Mouse (Mus musculus) CH12.LX (cell line): ENCODE data around the gene Sde2. TPM values are rescaled to one million over a fixed set of nuclear protein-coding genes. Genes with fewer than 3 reads are reported as not detected.
A peak's percentile ranks its signal among the peaks of the same experiment; 100 is the strongest.

Experiments
- DNase-seq: peaks from one replicate; pipeline ENCODE4 v3.0.0-alpha.2; 2013; ENCODE audit errors: extremely low read depth
- H3K27ac ChIP-seq: 2 replicates; pipeline ENCODE4 v1.5.1; 2012; ENCODE audit warnings: low read depth, mild to moderate bottlenecking, control low read depth, moderate library complexity; ENCODE audit not compliant: insufficient read depth
- H3K27me3 ChIP-seq: replicated peaks from 2 replicates; pipeline ENCODE3; 2012; ENCODE audit warnings: inconsistent platforms
- H3K36me3 ChIP-seq, 2 experiments: replicated peaks in 1 of 2; 2 replicates each; pipeline versions ENCODE3 to v1.6.1; 2012; ENCODE audit warnings: inconsistent platforms in 1 of 2, low read length in 1 of 2, mild to moderate bottlenecking in 1 of 2, mixed read lengths in 1 of 2, moderate library complexity in 1 of 2; ENCODE audit not compliant: control insufficient read depth in 1 of 2, insufficient read depth in 1 of 2
- H3K4me1 ChIP-seq, 2 experiments: 2 replicates each; pipeline ENCODE4 v1.6.1; 2012; ENCODE audit warnings: inconsistent platforms in 1 of 2, moderate library complexity in 1 of 2; ENCODE audit not compliant: insufficient read depth in 2 of 2, control insufficient read depth in 1 of 2
- H3K4me2 ChIP-seq: 2 replicates; pipeline ENCODE4 v1.6.1; 2012; ENCODE audit warnings: low read depth, mild to moderate bottlenecking, control low read depth; ENCODE audit not compliant: poor library complexity, insufficient read depth, severe bottlenecking
- H3K4me3 ChIP-seq, 3 experiments: fragments of 150-350 bp in 1 of 3; sonication (generic) in 1 of 3; replicated peaks in 1 of 3; 2 replicates each; pipeline versions ENCODE3 to v1.5.1; 2011 to 2012; ENCODE audit warnings: low read depth in 2 of 3, low read length in 2 of 3, mild to moderate bottlenecking in 2 of 3, moderate library complexity in 2 of 3, control low read depth in 1 of 3, improper control_type of control experiment in 1 of 3, inconsistent platforms in 1 of 3, mixed read lengths in 1 of 3; ENCODE audit not compliant: poor library complexity in 1 of 3
- H3K79me2 ChIP-seq: replicated peaks from 2 replicates; pipeline ENCODE4 v1.6.1; 2012; ENCODE audit warnings: mild to moderate bottlenecking, moderate library complexity; ENCODE audit not compliant: control insufficient read depth, poor library complexity, insufficient read depth, severe bottlenecking; ENCODE audit errors: extremely low read depth
- H3K9ac ChIP-seq: 2 replicates; pipeline ENCODE4 v1.6.1; 2012; ENCODE audit warnings: low read depth, mild to moderate bottlenecking, control low read depth, moderate library complexity; ENCODE audit not compliant: insufficient read depth
- H3K9me3 ChIP-seq: replicated peaks from 2 replicates; pipeline ENCODE3; 2012; ENCODE audit warnings: low read length, inconsistent platforms, mixed read lengths
- BHLHE40 ChIP-seq: IDR thresholded peaks from 2 replicates; pipeline ENCODE4 v1.6.1; 2011; ENCODE audit warnings: mild to moderate bottlenecking, low read depth, low read length, improper control_type of control experiment
- CHD1 ChIP-seq: IDR thresholded peaks from 2 replicates; pipeline ENCODE4 v1.6.1; 2012; ENCODE audit warnings: low read depth, low read length, improper control_type of control experiment, inconsistent platforms
- CHD2 ChIP-seq: IDR thresholded peaks from 2 replicates; pipeline ENCODE4 v1.6.1; 2011; ENCODE audit warnings: low read length, improper control_type of control experiment
- CTCF ChIP-seq, 2 experiments: IDR thresholded peaks in 1 of 2; conservative IDR thresholded peaks in 1 of 2; 2 replicates each; pipeline ENCODE4 v1.5.1; 2011 to 2012; ENCODE audit warnings: low read depth in 2 of 2, low read length in 2 of 2, improper control_type of control experiment in 1 of 2, inconsistent platforms in 1 of 2, mild to moderate bottlenecking in 1 of 2, moderate library complexity in 1 of 2
- E2F4 ChIP-seq: IDR thresholded peaks from 2 replicates; pipeline ENCODE4 v1.6.1; 2011; ENCODE audit warnings: low read depth, low read length, improper control_type of control experiment; ENCODE audit not compliant: insufficient replicate concordance
- ELF1 ChIP-seq: IDR thresholded peaks from 2 replicates; pipeline ENCODE4 v1.6.1; 2014; ENCODE audit warnings: low read depth, mild to moderate bottlenecking, inconsistent platforms, low read length, improper control_type of control experiment
- EP300 ChIP-seq: IDR thresholded peaks from 2 replicates; pipeline ENCODE4 v1.6.1; 2011; ENCODE audit warnings: low read length, improper control_type of control experiment
- ETS1 ChIP-seq: conservative IDR thresholded peaks from 2 replicates; pipeline ENCODE4 v1.6.1; 2012; ENCODE audit warnings: low read depth, mild to moderate bottlenecking, inconsistent platforms, low read length, improper control_type of control experiment, moderate library complexity
- GABPA ChIP-seq: IDR thresholded peaks from 2 replicates; pipeline ENCODE4 v1.6.1; 2012; ENCODE audit warnings: low read depth, low read length, improper control_type of control experiment, inconsistent platforms; ENCODE audit not compliant: insufficient replicate concordance
- HCFC1 ChIP-seq: IDR thresholded peaks from 2 replicates; pipeline ENCODE4 v1.6.1; 2012; ENCODE audit warnings: low read depth, mild to moderate bottlenecking, inconsistent platforms, low read length, improper control_type of control experiment
- IRF4 ChIP-seq: IDR thresholded peaks from 2 replicates; pipeline ENCODE4 v1.6.1; 2014; ENCODE audit warnings: low read depth, mild to moderate bottlenecking, inconsistent platforms, low read length, improper control_type of control experiment
- JUN ChIP-seq: IDR thresholded peaks from 2 replicates; pipeline ENCODE4 v1.6.1; 2011; ENCODE audit warnings: low read depth, mild to moderate bottlenecking, low read length, improper control_type of control experiment, moderate library complexity; ENCODE audit not compliant: insufficient read depth
- JUND ChIP-seq: conservative IDR thresholded peaks from 2 replicates; pipeline ENCODE4 v1.6.1; 2011; ENCODE audit warnings: low read depth, low read length, improper control_type of control experiment
- KAT2A ChIP-seq: IDR thresholded peaks from 2 replicates; pipeline ENCODE4 v1.6.1; 2012; ENCODE audit warnings: low read length, improper control_type of control experiment, inconsistent platforms; ENCODE audit not compliant: insufficient replicate concordance
- MAFK ChIP-seq: IDR thresholded peaks from 2 replicates; pipeline ENCODE4 v1.6.1; 2011; ENCODE audit warnings: low read length, improper control_type of control experiment; ENCODE audit not compliant: insufficient replicate concordance
- MAX ChIP-seq: IDR thresholded peaks from 2 replicates; pipeline ENCODE4 v1.6.1; 2011; ENCODE audit warnings: low read length, improper control_type of control experiment
- MAZ ChIP-seq: IDR thresholded peaks from 2 replicates; pipeline ENCODE4 v1.6.1; 2012; ENCODE audit warnings: low read depth, mild to moderate bottlenecking, inconsistent platforms, low read length, improper control_type of control experiment, moderate library complexity
- MEF2A ChIP-seq: IDR thresholded peaks from 2 replicates; pipeline ENCODE4 v1.6.1; 2014; ENCODE audit warnings: low read depth, mild to moderate bottlenecking, inconsistent platforms, low read length, improper control_type of control experiment, borderline replicate concordance
- MXI1 ChIP-seq: IDR thresholded peaks from 2 replicates; pipeline ENCODE4 v1.6.1; 2011; ENCODE audit warnings: mild to moderate bottlenecking, low read depth, low read length, improper control_type of control experiment
- MYC ChIP-seq: IDR thresholded peaks from 2 replicates; pipeline ENCODE4 v1.6.1; 2011; ENCODE audit warnings: low read depth, mild to moderate bottlenecking, improper control_type of control experiment, low read length
- NELFE ChIP-seq: IDR thresholded peaks from 2 replicates; pipeline ENCODE4 v1.6.1; 2011; ENCODE audit warnings: low read depth, low read length, improper control_type of control experiment
- NRF1 ChIP-seq: IDR thresholded peaks from 2 replicates; pipeline ENCODE4 v1.6.1; 2014; ENCODE audit warnings: low read depth, mild to moderate bottlenecking, inconsistent platforms, low read length, improper control_type of control experiment, moderate library complexity
- PAX5 ChIP-seq: IDR thresholded peaks from 2 replicates; pipeline ENCODE4 v1.6.1; 2012; ENCODE audit warnings: low read length, inconsistent platforms, mixed read lengths
- POLR2A ChIP-seq: IDR thresholded peaks from 2 replicates; pipeline ENCODE4 v1.6.1; 2011; ENCODE audit warnings: low read depth, mild to moderate bottlenecking, improper control_type of control experiment, low read length
- POLR2AphosphoS2 ChIP-seq: IDR thresholded peaks from 2 replicates; pipeline ENCODE4 v1.6.1; 2011; ENCODE audit warnings: low read depth, low read length, improper control_type of control experiment
- RAD21 ChIP-seq: IDR thresholded peaks from 2 replicates; pipeline ENCODE4 v1.6.1; 2011; ENCODE audit warnings: low read depth, mild to moderate bottlenecking, low read length, improper control_type of control experiment, moderate library complexity
- RCOR1 ChIP-seq: conservative IDR thresholded peaks from 2 replicates; pipeline ENCODE4 v1.6.1; 2012; ENCODE audit warnings: low read depth, mild to moderate bottlenecking, inconsistent platforms, low read length, improper control_type of control experiment
- SIN3A ChIP-seq: IDR thresholded peaks from 2 replicates; pipeline ENCODE4 v1.6.1; 2012; ENCODE audit warnings: low read length, improper control_type of control experiment, inconsistent platforms
- SMC3 ChIP-seq: IDR thresholded peaks from 2 replicates; pipeline ENCODE4 v1.6.1; 2011; ENCODE audit warnings: low read depth, low read length, improper control_type of control experiment
- TBP ChIP-seq: conservative IDR thresholded peaks from 2 replicates; pipeline ENCODE4 v1.6.1; 2011; ENCODE audit warnings: low read depth, low read length, improper control_type of control experiment
- TCF12 ChIP-seq: IDR thresholded peaks from 2 replicates; pipeline ENCODE4 v1.6.1; 2014; ENCODE audit warnings: low read depth, mild to moderate bottlenecking, inconsistent platforms, low read length, improper control_type of control experiment
- UBTF ChIP-seq: IDR thresholded peaks from 2 replicates; pipeline ENCODE4 v1.6.1; 2012; ENCODE audit warnings: low read depth, mild to moderate bottlenecking, inconsistent platforms, low read length, improper control_type of control experiment, moderate library complexity
- USF1 ChIP-seq: IDR thresholded peaks from 2 replicates; pipeline ENCODE4 v1.6.1; 2014; ENCODE audit warnings: low read depth, mild to moderate bottlenecking, inconsistent platforms, low read length, improper control_type of control experiment
- USF2 ChIP-seq: conservative IDR thresholded peaks from 2 replicates; pipeline ENCODE4 v1.6.1; 2011; ENCODE audit warnings: low read depth, low read length, improper control_type of control experiment
- ZC3H11A ChIP-seq: IDR thresholded peaks from 2 replicates; pipeline ENCODE4 v1.6.1; 2012; ENCODE audit warnings: low read depth, mild to moderate bottlenecking, inconsistent platforms, low read length, improper control_type of control experiment
- ZMIZ1 ChIP-seq: IDR thresholded peaks from 2 replicates; pipeline ENCODE4 v1.6.1; 2012; ENCODE audit warnings: low read depth, mild to moderate bottlenecking, inconsistent platforms, low read length, improper control_type of control experiment
- ZNF384 ChIP-seq: IDR thresholded peaks from 2 replicates; pipeline ENCODE4 v1.6.1; 2012; ENCODE audit warnings: low read depth, low read length, improper control_type of control experiment, inconsistent platforms
- dilution Hi-C: fragments of 300-500 bp; cut with MboI; formaldehyde crosslinking; loops from 2 replicates; pipeline ENCODE4 v1.14.3; 2020; ENCODE audit warnings: low sequenced_read_pairs; ENCODE audit not compliant: extremely low pct_unique_long_range_greater_than_20kb, extremely low pct_ligation_motif_present
- in situ Hi-C: fragments of 300-500 bp; cut with MboI; formaldehyde crosslinking; loops from 3 replicates; pipeline ENCODE4 v1.14.3; 2019; ENCODE audit warnings: low sequenced_read_pairs, low pct_ligation_motif_present, low pct_unique_long_range_greater_than_20kb, mixed read lengths
- polyA plus RNA-seq: library from polyadenylated mRNA; unstranded; fragments of >175 nt; gene quantifications from 2 replicates; pipeline ENCODE4 v1.2.1, GENCODE M21; 2012; ENCODE audit warnings: low read depth; ENCODE audit not compliant: insufficient read length
- total RNA-seq, 2 experiments: library from RNA; depleted of rRNA; stranded (reverse); fragments of 300-350 nt in 1 of 2; fragments of >200 nt in 1 of 2; gene quantifications; 2 replicates each; pipeline ENCODE4 v1.2.3; 2012 to 2014

Gene Sde2
- 24.7 and 26.3 TPM in 2 replicates for total RNA-seq (2012; rRNA removed)
- total RNA-seq (2014; rRNA removed), result 25.1 and 28.0 TPM in 2 replicates
- 33.2 and 34.6 TPM in 2 replicates for polyA plus RNA-seq

DNA sequence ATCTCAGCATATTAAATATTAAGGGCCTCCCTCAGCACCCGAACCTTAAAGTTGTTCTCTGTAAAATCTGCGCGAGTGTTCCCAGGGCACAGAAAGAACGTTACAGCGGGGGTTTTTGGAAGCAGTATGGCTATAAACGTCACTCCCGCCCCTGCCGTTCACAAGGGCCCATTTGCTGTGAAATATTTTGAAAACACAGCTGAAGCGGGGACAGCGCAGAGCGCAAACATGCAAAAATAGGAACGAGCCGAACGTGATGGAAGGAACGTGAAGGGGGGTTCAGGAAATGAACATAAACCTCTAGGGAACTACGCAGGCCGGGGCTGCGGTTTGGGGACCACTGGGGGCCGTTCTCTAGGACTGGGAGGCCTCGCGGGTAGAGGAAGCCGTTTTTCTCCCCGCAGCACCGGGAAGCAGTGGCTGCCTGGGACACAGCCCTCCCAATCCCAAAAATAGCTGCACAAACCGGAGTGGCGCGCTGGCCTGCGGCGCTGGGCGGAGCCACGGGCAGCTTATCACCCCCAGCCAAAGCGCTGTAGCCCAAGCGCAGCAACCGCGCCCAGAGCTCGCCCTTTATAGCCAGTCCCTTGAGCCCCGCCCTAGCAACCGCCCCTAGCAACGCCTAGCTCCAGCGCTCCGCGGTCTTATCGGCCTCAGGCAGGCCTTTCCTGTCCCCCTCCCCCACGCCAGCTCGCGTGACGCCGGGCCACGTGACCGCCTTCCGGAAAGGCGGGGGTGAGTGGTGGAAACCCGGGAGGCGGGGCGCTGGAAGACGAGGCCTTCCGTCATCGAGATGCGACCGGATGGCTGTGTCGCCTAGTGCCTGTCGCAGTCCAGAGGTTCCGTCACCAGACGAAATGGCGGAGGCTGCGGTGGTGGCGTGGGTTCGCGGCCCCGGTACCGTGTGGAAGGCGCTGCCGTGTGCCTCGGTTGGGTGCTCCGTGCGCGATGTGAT, at the start of gene Sde2:
Sde2 (plus strand) TSS at position 812 of the 955 bp plus-strand sequence.
- dilution Hi-C loops, result no loop called here
- TF ChIP-seq NRF1 (peak; percentile 58), SIN3A (peak; percentile 81), BHLHE40 (peak; percentile 98), KAT2A (peak; percentile 71; the same call in 1 of the 2 replicates), MEF2A (peak; percentile 94), CHD2 (peak; percentile 96), ZNF384 (no peak), CTCF (conservative IDR thresholded peaks at IDR 0.05 in 1 of 2, IDR thresholded peaks at IDR 0.05 in 1 of 2; ENCODE audit: low read depth in 2 of 2, low read length in 2 of 2) (no peak), MAFK (no peak; the same call in 1 of the 2 replicates), E2F4 (peak; percentile 48; the same call in 1 of the 2 replicates), POLR2AphosphoS2 (peak; percentile 82; the same call in 1 of the 2 replicates), TBP (peak; percentile 97), USF1 (peak; percentile 100), HCFC1 (peak; percentile 90), JUN (no peak), EP300 (0 out of 2 replicates have a peak, but pooled peaks have one; percentile 20), RCOR1 (peak; percentile 73; the same call in 1 of the 2 replicates), ETS1 (peak; percentile 98), IRF4 (peak; percentile 80), MAZ (peak; percentile 99), ELF1 (peak; percentile 94), CHD1 (no peak), JUND (no peak), PAX5 (no peak), NELFE (peak; percentile 89), MAX (peak; percentile 96), POLR2A (peak; percentile 97), SMC3 (no peak), ZMIZ1 (peak; percentile 96), USF2 (peak; percentile 97), UBTF (no peak), TCF12 (peak; percentile 89), ZC3H11A (no peak), MXI1 (peak; percentile 98), GABPA (peak; percentile 82), MYC (peak; percentile 50; the same call in 1 of the 2 replicates), RAD21 (no peak)

More for the DNA sequence above, at the start of gene Sde2:
- H3K4me1 ChIP-seq, result peaks cover 12 to 36% of the 10 kb centered on the region in 2 experiments; a peak in 3 of 4 replicates
- H3K27me3 ChIP-seq, result no peaks in the 10 kb centered on the region
- no peaks in the 10 kb centered on the region for H3K9me3 ChIP-seq
- peak within 1 kb of the TSS; percentile 66 for H3K27ac ChIP-seq
- DNase-seq, result peak; percentile 99
- H3K4me3 ChIP-seq, result peak within 1 kb of the TSS; percentile 89 to 99 (median 96)
- H3K9ac ChIP-seq, result peak within 1 kb of the TSS; percentile 90
- peaks cover 4 to 20% of the 10 kb centered on the region in 2 experiments for H3K36me3 ChIP-seq
- peak within 1 kb of the TSS; percentile 63 for H3K4me2 ChIP-seq
- peaks cover 24% of the 10 kb centered on the region for H3K79me2 ChIP-seq
- in situ Hi-C loops, result no loop called here
